Mouse (Mus musculus) heart, adult 18-20 months (tissue): ENCODE measurements around the gene Arl3. TPM values are rescaled to one million over a fixed set of nuclear protein-coding genes. Genes with fewer than 3 reads are reported as not detected.

ENCODE experiments used
- DNase-seq, 2 experiments: peaks; one replicate each; pipeline ENCODE4 v3.0.0; 2021 to 2022; ENCODE audit warnings: mixed read lengths in 1 of 2
- total RNA-seq, 2 experiments: library from RNA; stranded (reverse); gene quantifications; 2 replicates each; pipeline ENCODE4 v1.2.3; 2021

Arl3 gene
- total RNA-seq, 2 experiments from 2014 or later: 34.6 to 38.1 TPM

GRCm38 (mm10) chr19:46500581-46501341 lies 72.2 kb downstream of the Arl3 start:
- DNase-seq: peak in 1 of 2 experiments; percentile 76

GRCm38 (mm10) chr19:46499836-46500580 lies 73.0 kb downstream of the Arl3 start:
- peak; percentile 98 to 99 for DNase-seq

GRCm38 (mm10) chr19:46499539-46499835 lies 73.5 kb downstream of the Arl3 start:
- no peak for DNase-seq

- no peak for DNase-seq
These were observed 75.8 kb downstream of the Arl3 start for GRCm38 (mm10) chr19:46497230-46497629.

DNA sequence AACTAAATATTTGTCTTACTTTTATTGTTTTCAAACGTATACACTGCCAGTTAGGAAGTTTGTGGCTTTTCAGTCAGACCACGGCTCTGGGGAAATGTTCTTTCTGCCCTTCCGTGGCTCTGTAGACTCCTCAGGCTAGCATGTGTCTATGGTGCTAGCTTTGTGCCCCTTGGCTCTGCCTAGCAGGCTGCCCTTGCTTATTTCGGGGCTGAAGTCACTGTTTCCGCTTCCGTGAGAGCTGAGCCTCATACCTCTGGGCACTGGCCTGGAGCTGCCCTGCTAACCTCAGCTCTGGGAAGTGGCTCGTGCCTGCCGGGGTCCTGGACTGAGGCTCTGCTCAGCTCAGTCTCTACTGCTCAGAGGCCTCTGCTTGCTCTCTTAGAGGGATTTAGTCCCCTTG lies 77.9 kb downstream of the Arl3 start:
- DNase-seq: no peak

DNA sequence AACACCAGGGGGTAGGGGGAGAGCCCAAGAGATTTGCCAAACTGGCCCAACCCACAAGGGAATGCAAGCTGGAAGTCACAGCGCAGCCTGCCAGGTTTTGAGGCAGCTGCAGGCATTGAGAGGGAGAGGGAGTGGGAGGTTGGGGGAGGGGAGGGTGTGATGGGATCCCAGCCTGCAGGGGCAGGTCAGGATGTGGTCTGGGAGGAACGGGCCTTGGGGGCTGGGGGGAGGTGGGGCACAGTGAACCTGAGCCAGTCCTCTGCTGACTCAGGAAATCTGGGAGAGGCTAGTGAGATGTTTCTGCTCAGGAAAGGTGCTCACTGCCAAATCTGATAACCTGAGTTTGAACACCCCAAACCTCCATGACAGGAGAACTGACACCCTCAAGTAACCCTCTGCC lies 82.4 kb downstream of the Arl3 start:
- peak in 1 of 2 experiments; percentile 61 for DNase-seq

- DNase-seq: no peak
These were observed 83.5 kb downstream of the Arl3 start for GRCm38 (mm10) chr19:46489448-46489847.

DNA sequence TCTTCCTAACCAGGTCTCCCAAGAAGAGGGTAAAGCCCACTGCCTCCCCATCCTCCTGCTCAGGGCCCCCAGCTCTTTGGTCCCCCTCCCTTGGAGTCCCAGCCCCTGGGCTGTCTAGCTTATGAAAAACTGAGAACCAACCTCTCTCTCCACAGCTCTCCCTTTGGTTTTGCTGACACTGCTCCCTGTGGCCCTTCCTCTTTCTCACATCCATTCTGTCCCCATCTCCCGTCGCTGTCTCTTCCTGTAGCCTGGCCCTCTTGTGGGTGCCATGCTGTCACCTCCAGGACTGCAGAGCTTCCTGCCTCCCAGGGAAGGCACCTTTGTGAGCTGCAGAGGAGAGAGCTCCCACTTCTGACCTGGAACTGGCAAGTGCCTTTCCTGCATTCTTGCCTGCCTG lies 86.3 kb downstream of the Arl3 start:
- no peak for DNase-seq

GRCm38 (mm10) chr19:46485847-46486246 lies 87.2 kb downstream of the Arl3 start:
- DNase-seq: no peak

GRCm38 (mm10) chr19:46484518-46484917 lies 88.5 kb downstream of the Arl3 start:
- peak; percentile 89 to 93 for DNase-seq

DNA sequence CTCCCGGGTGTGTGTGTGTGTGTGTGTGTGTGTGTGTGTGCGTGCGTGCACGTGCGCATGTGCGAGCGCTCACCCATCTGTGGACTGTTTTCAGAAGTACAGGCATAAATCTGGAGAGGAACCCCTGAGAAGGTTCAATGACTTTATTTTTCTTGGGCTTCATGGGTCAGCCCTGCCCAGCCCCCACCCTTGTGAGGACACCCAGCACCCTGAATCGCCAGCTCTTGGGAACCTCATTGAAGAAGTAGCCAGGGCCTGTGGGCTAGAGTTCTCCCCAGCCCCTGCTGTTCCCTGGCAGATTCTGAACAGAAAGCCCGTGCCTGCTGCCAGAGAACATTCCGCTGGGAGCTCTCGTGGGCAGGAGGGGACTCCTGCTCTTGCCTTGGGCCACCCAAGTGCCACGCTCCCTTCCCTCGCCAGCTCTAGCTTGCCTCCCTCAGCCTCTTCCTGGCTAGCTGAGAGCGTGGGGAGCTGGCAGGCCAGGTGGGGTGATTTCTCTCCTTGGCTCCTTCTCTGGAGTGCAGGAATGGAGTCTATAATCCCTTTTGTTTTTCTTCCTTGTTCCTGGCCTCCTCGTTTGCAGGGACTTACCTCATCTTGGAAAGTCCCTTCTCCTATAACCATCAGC lies 89.2 kb downstream of the Arl3 start:
- DNase-seq: peak; percentile 64 to 67

DNA sequence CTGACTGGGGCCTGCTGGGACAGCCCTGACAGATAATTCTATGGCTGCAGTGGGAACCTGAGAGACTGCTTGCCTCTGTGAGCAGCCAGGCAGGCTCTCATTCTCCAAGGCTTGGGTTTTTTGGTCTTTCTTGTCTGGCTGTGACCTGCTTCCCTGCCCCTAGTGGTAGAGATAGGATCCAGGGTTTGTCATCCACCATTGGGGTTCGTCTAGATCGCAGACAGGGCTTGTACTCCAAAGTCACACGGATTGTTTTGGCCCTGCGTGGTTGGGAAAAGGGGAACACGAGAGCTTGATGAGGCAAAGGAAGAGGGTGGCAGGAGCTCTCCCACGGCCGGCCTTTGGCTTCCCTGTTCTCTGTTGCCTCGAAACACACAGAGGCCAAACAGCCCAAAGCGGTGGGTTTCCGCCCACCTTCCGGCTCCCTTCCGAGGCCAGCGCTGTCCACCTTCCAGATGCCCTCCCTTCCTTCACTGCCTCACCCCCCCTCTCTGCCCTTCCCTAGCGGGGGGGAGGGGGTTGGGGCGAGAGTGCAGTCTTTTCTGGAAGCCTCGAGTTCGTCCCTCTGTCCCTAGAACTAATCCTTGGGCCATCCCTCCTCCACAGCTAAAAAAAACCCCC lies 90.0 kb downstream of the Arl3 start:
- peak in 1 of 2 experiments; percentile 35 for DNase-seq

DNA sequence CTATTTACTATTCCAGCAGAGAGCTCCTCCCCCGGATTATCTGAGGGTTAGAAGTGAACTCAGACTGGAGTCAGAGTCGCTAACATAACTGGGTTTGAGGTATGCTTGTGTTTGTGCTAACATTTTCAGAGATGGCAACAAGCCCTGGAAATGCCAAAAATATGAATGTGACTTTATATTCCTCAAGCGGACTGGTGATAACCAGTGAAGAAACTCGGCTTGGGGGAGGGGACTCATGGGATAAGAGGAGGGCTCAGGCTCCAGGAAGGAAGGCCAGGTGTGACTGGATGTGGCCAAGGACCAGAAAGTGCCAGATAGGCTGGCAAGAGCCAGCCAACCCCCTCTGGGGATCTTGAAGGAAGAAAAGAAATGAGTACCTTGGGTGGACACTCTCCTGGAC lies 91.2 kb downstream of the Arl3 start:
- DNase-seq: no peak

GRCm38 (mm10) chr19:46481352-46481751 lies 91.6 kb downstream of the Arl3 start:
- DNase-seq: no peak

Other genes starting within 250 kb of the Arl3 start
- gene Psd, start 246.0 kb downstream of the Arl3 start, total RNA-seq: under 1 TPM; 0.51 to 0.60 TPM
- 1 to 10 TPM; 6.5 to 6.9 TPM for gene Fbxl15, start 245.0 kb downstream of the Arl3 start, total RNA-seq
- gene Cuedc2, start 234.5 kb downstream of the Arl3 start, total RNA-seq: 10 to 100 TPM; 91.4 to 92.1 TPM
- 1 to 10 TPM; 3.7 to 4.0 TPM for gene Mfsd13a, start 232.1 kb downstream of the Arl3 start, total RNA-seq
- under 1 TPM; 0.69 TPM for gene 2310034G01Rik, start 222.9 kb downstream of the Arl3 start, total RNA-seq
- 10 to 100 TPM; 86.6 to 89.7 TPM for gene Actr1a, start 177.4 kb downstream of the Arl3 start, total RNA-seq
- gene Sufu, start 176.3 kb downstream of the Arl3 start, total RNA-seq: 10 to 100 TPM; 10.1 to 11.6 TPM
- 10 to 100 TPM; 33.9 to 38.8 TPM for gene Trim8, start 71.5 kb downstream of the Arl3 start, total RNA-seq
- gene Sfxn2, start 167 bp upstream of the Arl3 start, total RNA-seq: 1 to 10 TPM; 2.0 to 2.8 TPM
- 10 to 100 TPM; 46.9 to 60.7 TPM for gene Wbp1l, start 25.9 kb upstream of the Arl3 start, total RNA-seq
- not detected for gene Cyp17a1, start 100.0 kb upstream of the Arl3 start, total RNA-seq
- gene Borcs7, start 116.7 kb upstream of the Arl3 start, total RNA-seq: 1 to 10 TPM; 7.5 to 8.8 TPM
- 10 to 100 TPM; 90.6 to 94.2 TPM for gene As3mt, start 134.3 kb upstream of the Arl3 start, total RNA-seq
- 1 to 10 TPM; 5.7 to 6.7 TPM for gene Cnnm2, start 188.4 kb upstream of the Arl3 start, total RNA-seq